Mouse (Mus musculus) heart, postnatal 0 days (tissue): Measurements from ENCODE around the gene Fam19a3. TPM values are rescaled to one million over a fixed set of nuclear protein-coding genes. Genes with fewer than 3 reads are reported as not detected.

Source experiments
- ATAC-seq: fragments of 200-750 bp; cut with Nextera tagmentation; 2 replicates; pipeline ENCODE4 v1.8.0; 2017; ENCODE audit warnings: low read depth, moderate number of reproducible peaks, moderate library complexity; ENCODE audit not compliant: insufficient read depth
- DNase-seq: peaks from one replicate; pipeline ENCODE4 v3.0.0-alpha.2; 2016; ENCODE audit warnings: low spot score
- H3K27ac ChIP-seq: fragments of 300-500 bp; sonication (generic); 2 replicates; pipeline ENCODE4 v1.5.1; 2014; ENCODE audit warnings: low read depth, mild to moderate bottlenecking
- H3K27me3 ChIP-seq: fragments of 300-500 bp; sonication (generic); 2 replicates; pipeline ENCODE4 v1.6.1; 2014; ENCODE audit warnings: low read length, mixed read lengths; ENCODE audit not compliant: control insufficient read depth, insufficient read depth
- H3K36me3 ChIP-seq: fragments of 300-500 bp; sonication (generic); replicated peaks from 2 replicates; pipeline ENCODE4 v1.6.1; 2014; ENCODE audit warnings: low read length, mixed read lengths; ENCODE audit not compliant: control insufficient read depth, insufficient read depth
- H3K4me1 ChIP-seq: fragments of 300-500 bp; sonication (generic); 2 replicates; pipeline ENCODE4 v1.6.1; 2014; ENCODE audit warnings: antibody characterized with exemption; ENCODE audit not compliant: control insufficient read depth, insufficient read depth
- H3K4me2 ChIP-seq: fragments of 300-500 bp; sonication (generic); 2 replicates; pipeline ENCODE4 v1.6.1; 2014; ENCODE audit warnings: low read depth, mild to moderate bottlenecking, low read length, moderate library complexity
- H3K4me3 ChIP-seq: fragments of 300-500 bp; sonication (generic); 2 replicates; pipeline ENCODE4 v1.5.1; 2014; ENCODE audit warnings: low read depth, low read length
- H3K9ac ChIP-seq: fragments of 300-500 bp; sonication (generic); replicated peaks from 2 replicates; pipeline ENCODE4 v1.6.1; 2014; ENCODE audit warnings: low read depth, low read length, mixed read lengths
- H3K9me3 ChIP-seq: fragments of 300-500 bp; sonication (generic); replicated peaks from 2 replicates; pipeline ENCODE4 v1.6.1; 2016; ENCODE audit warnings: low read length; ENCODE audit not compliant: control insufficient read depth
- CTCF ChIP-seq: IDR thresholded peaks from 2 replicates; pipeline ENCODE4 v1.5.1; 2016; ENCODE audit warnings: antibody characterized with exemption, control low read depth, low read depth
- EP300 ChIP-seq: IDR thresholded peaks from 2 replicates; pipeline ENCODE4 v1.6.1; 2016; ENCODE audit warnings: antibody characterized with exemption, low read depth
- WGBS: fragments of 180-500 bp; shearing (Covaris S2); extraction: QIAGEN DNeasy Blood & Tissue Kit; methylation state at CpG from one replicate; pipeline ENCODE4 v1.1.7; 2014; 5-methylcytosine and 5-hydroxymethylcytosine counted together
- polyA plus RNA-seq: library from polyadenylated mRNA; unstranded; fragments of >200 nt; fragmentation: Nextera tagmentation; extraction: Ambion mirVana; gene quantifications from 2 replicates; pipeline ENCODE4 v1.2.1, GENCODE M21; 2015
- total RNA-seq: library from RNA; depleted of rRNA; stranded (reverse); fragments of >200 nt; gene quantifications from 2 replicates; pipeline ENCODE4 v1.2.3, GENCODE M21; 2014; ENCODE audit warnings: low replicate concordance

Gene Fam19a3
- total and polyA plus RNA-seq, 2 experiments from 2014 or later, result 1.1 TPM

- peak overlapping the region; percentile 92 for H3K27ac ChIP-seq
- H3K4me3 ChIP-seq, result peak overlapping the region; percentile 70
- ATAC-seq (peak; percentile 88), DNase-seq (peak; percentile 84)
- no peaks in the 10 kb centered on the region for H3K9me3 ChIP-seq
- 0% methylated on average over 42 of the region's 52 CpGs for WGBS
- H3K27me3 ChIP-seq, result no peaks in the 10 kb centered on the region
- peak overlapping the region; percentile 77 for H3K4me2 ChIP-seq
- peaks cover 26% of the 10 kb centered on the region for H3K4me1 ChIP-seq
- H3K9ac ChIP-seq, result peak overlapping the region; percentile 83
- peak; percentile 69 for TF ChIP-seq EP300
- TF ChIP-seq CTCF, result peak; percentile 75
- H3K36me3 ChIP-seq, result peaks cover 5% of the 10 kb centered on the region
These were observed 7.1 kb upstream of the Fam19a3 start for GRCm38 (mm10) chr3:104788561-104789311.

- Histone ChIP-seq H3K4me2 (peak within 1 kb of the TSS; percentile 77), H3K27me3 (no peaks in the 10 kb centered on the region), H3K4me1 (peaks cover 20% of the 10 kb centered on the region), H3K4me3 (peak within 1 kb of the TSS; percentile 70), H3K36me3 (peaks cover 4% of the 10 kb centered on the region), H3K9ac (peak within 1 kb of the TSS; percentile 83), H3K9me3 (no peaks in the 10 kb centered on the region), H3K27ac (peak within 1 kb of the TSS; percentile 92)
- TF ChIP-seq EP300 (no peak), CTCF (no peak)
- 16% methylated on average over 3 of the region's 3 CpGs for WGBS
- ATAC-seq (no peak), DNase-seq (no peak)
These were observed 6.4 kb upstream of the Fam19a3 start, which contains the start of gene Rhoc for GRCm38 (mm10) chr3:104788075-104788474. Gene Rhoc (plus strand): TSS chr3:104788375.

DNA sequence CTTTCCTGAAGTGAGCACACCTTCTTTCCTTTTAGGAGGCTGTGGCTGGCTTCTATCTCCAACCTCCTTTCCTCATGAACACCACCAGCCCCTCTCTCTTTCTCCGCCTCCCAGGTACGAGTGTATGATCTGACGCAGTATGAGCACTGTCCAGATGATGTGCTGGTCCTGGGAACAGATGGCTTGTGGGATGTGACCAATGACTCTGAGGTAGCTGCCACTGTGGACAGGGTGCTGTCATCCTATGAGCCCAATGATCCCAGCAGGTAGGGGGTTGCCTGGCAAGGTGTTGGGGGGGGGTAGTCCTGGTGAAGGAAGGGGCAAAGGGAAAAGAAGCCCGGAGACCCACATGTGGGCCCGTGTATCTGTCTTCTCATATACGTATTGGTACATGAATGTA lies 3.6 kb upstream of the Fam19a3 start:
- no peak overlapping the region for H3K4me2 ChIP-seq
- H3K4me1 ChIP-seq, result peaks cover 17% of the 10 kb centered on the region
- 86% methylated on average over 6 of the region's 6 CpGs for WGBS
- H3K9me3 ChIP-seq, result no peaks in the 10 kb centered on the region
- H3K27me3 ChIP-seq, result no peaks in the 10 kb centered on the region
- no peak overlapping the region for H3K27ac ChIP-seq
- H3K36me3 ChIP-seq, result no peaks in the 10 kb centered on the region
- no peak for TF ChIP-seq CTCF
- TF ChIP-seq EP300, result no peak
- no peak overlapping the region for H3K9ac ChIP-seq
- ATAC-seq (no peak), DNase-seq (no peak)
- no peak overlapping the region for H3K4me3 ChIP-seq

DNA sequence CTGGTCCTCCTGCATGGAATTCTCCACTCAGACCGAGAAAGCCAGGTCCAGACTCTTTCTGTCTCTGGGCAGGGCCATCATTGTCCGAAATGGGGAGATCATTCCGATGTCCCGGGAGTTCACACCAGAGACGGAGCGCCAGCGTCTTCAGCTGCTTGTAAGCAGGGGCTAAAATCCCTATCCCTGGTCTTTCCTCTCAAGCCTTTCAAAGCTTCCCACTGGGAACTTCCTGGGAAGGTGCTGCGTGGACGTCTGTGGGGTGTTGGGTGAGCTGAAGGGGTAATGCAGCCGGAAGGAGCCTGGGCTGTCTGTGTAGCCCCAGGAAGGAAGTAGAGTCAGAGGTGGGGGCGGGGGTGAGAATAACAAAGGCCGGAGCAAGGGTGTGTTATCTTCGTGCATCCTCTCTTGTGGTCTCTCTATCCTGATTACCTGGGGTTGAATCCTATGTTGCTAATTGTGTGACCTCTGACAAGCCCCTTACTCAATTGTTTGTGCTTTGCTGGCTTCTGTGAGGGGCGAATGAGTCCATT lies 2.4 kb upstream of the Fam19a3 start:
- H3K9ac ChIP-seq, result no peak overlapping the region

GRCm38 (mm10) chr3:104782061-104782681 lies 531 bp upstream of the Fam19a3 start:
- peak; percentile 63 for ATAC-seq
- peaks cover 14% of the 10 kb centered on the region for H3K4me1 ChIP-seq
- WGBS, result 10% methylated on average over 12 of the region's 12 CpGs

More for the DNA sequence above, 2.4 kb upstream of the Fam19a3 start:
- Histone ChIP-seq H3K36me3 (no peaks in the 10 kb centered on the region), H3K9me3 (no peaks in the 10 kb centered on the region), H3K4me3 (no peak overlapping the region), H3K4me2 (no peak overlapping the region), H3K27ac (0 out of 2 replicates have a peak overlapping the region, but pooled peaks have one; percentile 22), H3K4me1 (peaks cover 13% of the 10 kb centered on the region), H3K27me3 (no peaks in the 10 kb centered on the region)
- ATAC-seq (no peak), DNase-seq (no peak)
- WGBS, result 50% methylated on average over 14 of the region's 14 CpGs
- TF ChIP-seq EP300 (no peak), CTCF (no peak)

More at GRCm38 (mm10) chr3:104782061-104782681, 531 bp upstream of the Fam19a3 start:
- peak; percentile 83 for DNase-seq
- Histone ChIP-seq H3K9me3 (no peaks in the 10 kb centered on the region), H3K36me3 (no peaks in the 10 kb centered on the region), H3K4me2 (peak overlapping the region; percentile 98), H3K9ac (peak overlapping the region; percentile 72), H3K27ac (peak overlapping the region; percentile 92), H3K4me3 (peak overlapping the region; percentile 65), H3K27me3 (peaks cover 3% of the 10 kb centered on the region; the same call in 1 of the 2 replicates)
- TF ChIP-seq EP300 (0 out of 2 replicates have a peak, but pooled peaks have one; percentile 27), CTCF (no peak)
